Mouse (Mus musculus): ENCODE results near the gene Sdc1.

- TF ChIP-seq POLR2A (IDR thresholded peaks at IDR 0.05; ENCODE audit: borderline replicate concordance, extremely low read depth, low read depth, low read length): no peak
- no peak for TF ChIP-seq CTCF (IDR thresholded peaks at IDR 0.05; ENCODE audit: insufficient read depth, low read length)
These were observed 47.1 kb downstream of the Sdc1 start for GRCm38 (mm10) chr12:8818233-8818672.

Data from lung, adult 2 months (tissue).